Mouse (Mus musculus): ENCODE data around the gene Ewsr1.
"Not testable (repeated sequence)": the region's sequence is repeated elsewhere in the genome, so short reads cannot be mapped to it uniquely, and the experiment has no call there.

Ewsr1 gene

GRCm38 (mm10) chr11:5096480-5097020, 2.5 kb downstream of the Ewsr1 start:
- DNase-seq (ENCODE audit: low spot score) = no peak

- no peak for DNase-seq (ENCODE audit: low spot score)
Observed at GRCm38 (mm10) chr11:5095877-5096276, 3.2 kb downstream of the Ewsr1 start.

GRCm38 (mm10) chr11:5091706-5092105, 7.4 kb downstream of the Ewsr1 start:
- no peak for DNase-seq (ENCODE audit: low spot score)

- DNase-seq (ENCODE audit: low spot score) = no peak
Observed at GRCm38 (mm10) chr11:5089147-5089546, 9.9 kb downstream of the Ewsr1 start.

GRCm38 (mm10) chr11:5076843-5077242, 22.2 kb downstream of the Ewsr1 start:
- not testable (repeated sequence) for DNase-seq (ENCODE audit: low spot score)

- no peak for DNase-seq (ENCODE audit: low spot score)
Observed at GRCm38 (mm10) chr11:5075760-5076159, 23.3 kb downstream of the Ewsr1 start.

- no peak for DNase-seq (ENCODE audit: low spot score)
Observed at GRCm38 (mm10) chr11:5074882-5075281, 24.2 kb downstream of the Ewsr1 start.

GRCm38 (mm10) chr11:5068126-5068971, 30.7 kb downstream of the Ewsr1 start:
- no peak for DNase-seq (ENCODE audit: low spot score)

- no peak for DNase-seq (ENCODE audit: low spot score)
Observed at GRCm38 (mm10) chr11:5067063-5067462, 32.0 kb downstream of the Ewsr1 start.

GRCm38 (mm10) chr11:5065056-5065821, 33.8 kb downstream of the Ewsr1 start, which contains the start of gene Gas2l1:
TSS of gene Gas2l1 (minus strand) at chr11:5065327.
- DNase-seq (ENCODE audit: low spot score) = peak; percentile 75

- no peak for DNase-seq (ENCODE audit: low spot score)
Observed at GRCm38 (mm10) chr11:5064282-5065055, 34.6 kb downstream of the Ewsr1 start.

GRCm38 (mm10) chr11:5063561-5064281, 35.3 kb downstream of the Ewsr1 start:
- no peak for DNase-seq (ENCODE audit: low spot score)

- DNase-seq (ENCODE audit: low spot score) = no peak
Observed at GRCm38 (mm10) chr11:5062860-5063505, 36.1 kb downstream of the Ewsr1 start.

GRCm38 (mm10) chr11:5062326-5062725, 36.7 kb downstream of the Ewsr1 start:
- DNase-seq (ENCODE audit: low spot score) = no peak

- DNase-seq (ENCODE audit: low spot score) = peak; percentile 37
Observed at GRCm38 (mm10) chr11:5061413-5062139, 37.5 kb downstream of the Ewsr1 start.

- no peak for DNase-seq (ENCODE audit: low spot score)
Observed at GRCm38 (mm10) chr11:5060756-5061412, 38.2 kb downstream of the Ewsr1 start.

- DNase-seq (ENCODE audit: low spot score) = no peak
Observed at GRCm38 (mm10) chr11:5059704-5060156, 39.3 kb downstream of the Ewsr1 start.

- DNase-seq (ENCODE audit: low spot score) = no peak
Observed at GRCm38 (mm10) chr11:5059230-5059629, 39.8 kb downstream of the Ewsr1 start.

- no peak for DNase-seq (ENCODE audit: low spot score)
Observed at GRCm38 (mm10) chr11:5058783-5059182, 40.3 kb downstream of the Ewsr1 start.
